Mouse (Mus musculus) forebrain, embryonic 16.5 days (tissue): Measurements from ENCODE around the gene Ern1. TPM values are rescaled to one million over a fixed set of nuclear protein-coding genes. Genes with fewer than 3 reads are reported as not detected.
A peak's percentile ranks its signal among the peaks of the same experiment; 100 is the strongest.

Experiments
- ATAC-seq: fragments of 200-750 bp; cut with Nextera tagmentation; 2 replicates; pipeline ENCODE4 v1.8.0; 2017; ENCODE audit warnings: mild to moderate bottlenecking, moderate library complexity
- H3K27ac ChIP-seq: fragments of 300-500 bp; sonication (generic); 2 replicates; pipeline ENCODE4 v1.5.1; 2014; ENCODE audit warnings: low read length, control low read depth
- H3K27me3 ChIP-seq: fragments of 300-500 bp; sonication (generic); replicated peaks from 2 replicates; pipeline ENCODE4 v1.6.1; 2014; ENCODE audit warnings: low read length; ENCODE audit not compliant: control insufficient read depth, insufficient read depth
- H3K36me3 ChIP-seq: fragments of 300-500 bp; sonication (generic); 2 replicates; pipeline ENCODE4 v1.6.1; 2014; ENCODE audit not compliant: control insufficient read depth, insufficient read depth
- H3K4me1 ChIP-seq: fragments of 300-500 bp; sonication (generic); replicated peaks from 2 replicates; pipeline ENCODE4 v1.6.1; 2014; ENCODE audit warnings: low read length; ENCODE audit not compliant: control insufficient read depth, insufficient read depth
- H3K4me2 ChIP-seq: fragments of 300-500 bp; sonication (generic); 2 replicates; pipeline ENCODE4 v1.6.1; 2014; ENCODE audit warnings: mild to moderate bottlenecking, low read length, control low read depth
- H3K4me3 ChIP-seq: fragments of 300-500 bp; sonication (generic); replicated peaks from 2 replicates; pipeline ENCODE4 v1.5.1; 2014; ENCODE audit warnings: mild to moderate bottlenecking, low read length, control low read depth
- H3K9ac ChIP-seq: fragments of 300-500 bp; sonication (generic); replicated peaks from 2 replicates; pipeline ENCODE4 v1.6.1; 2014; ENCODE audit warnings: low read depth, low read length, control low read depth
- H3K9me3 ChIP-seq: fragments of 300-500 bp; sonication (generic); 2 replicates; pipeline ENCODE4 v1.6.1; 2016; ENCODE audit warnings: low read length; ENCODE audit not compliant: control insufficient read depth
- WGBS: fragments of 180-500 bp; shearing (Covaris S2); extraction: QIAGEN DNeasy Blood & Tissue Kit; methylation state at CpG from one replicate; pipeline ENCODE4 v1.1.7; 2014; 5-methylcytosine and 5-hydroxymethylcytosine counted together
- polyA plus RNA-seq: library from polyadenylated mRNA; unstranded; fragments of >200 nt; fragmentation: Nextera tagmentation; extraction: Ambion mirVana; gene quantifications from 2 replicates; pipeline ENCODE4 v1.2.1, GENCODE M21; 2015

Ern1 gene
- polyA plus RNA-seq: 4.9 and 6.0 TPM in 2 replicates

DNA sequence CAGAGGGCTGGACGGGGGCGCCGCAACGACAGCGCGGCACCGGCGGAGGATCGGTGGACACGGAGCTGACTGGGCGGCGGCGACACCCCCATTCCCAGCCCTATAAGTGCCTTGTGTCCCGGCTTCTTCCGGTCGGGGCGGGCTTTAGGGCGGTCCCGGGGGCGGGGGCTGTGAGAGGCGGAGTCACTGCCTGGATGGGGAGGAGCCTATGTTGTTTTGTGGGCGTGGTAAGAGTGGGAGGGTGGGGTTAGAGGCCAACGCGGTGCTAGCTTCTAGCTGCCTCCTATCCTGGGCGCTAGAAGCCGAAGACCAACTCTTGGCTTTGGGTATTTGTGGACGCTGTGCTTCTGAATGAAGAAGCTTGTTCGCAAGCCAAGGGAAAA, at the start of gene Ern1:
Ern1 (minus strand) TSS at position 120 of the 383 bp plus-strand sequence.
- no peaks in the 10 kb centered on the region for H3K36me3 ChIP-seq
- no peaks in the 10 kb centered on the region for H3K9me3 ChIP-seq
- peak; percentile 98 for ATAC-seq
- no peaks in the 10 kb centered on the region for H3K27me3 ChIP-seq
- H3K9ac ChIP-seq: peak within 1 kb of the TSS; percentile 79
- H3K4me3 ChIP-seq: peak within 1 kb of the TSS; percentile 97
- WGBS: 0% methylated on average over 25 of the region's 28 CpGs
- H3K27ac ChIP-seq: peak within 1 kb of the TSS; percentile 69
- H3K4me2 ChIP-seq: peak within 1 kb of the TSS; percentile 72
- peaks cover 9% of the 10 kb centered on the region for H3K4me1 ChIP-seq

DNA sequence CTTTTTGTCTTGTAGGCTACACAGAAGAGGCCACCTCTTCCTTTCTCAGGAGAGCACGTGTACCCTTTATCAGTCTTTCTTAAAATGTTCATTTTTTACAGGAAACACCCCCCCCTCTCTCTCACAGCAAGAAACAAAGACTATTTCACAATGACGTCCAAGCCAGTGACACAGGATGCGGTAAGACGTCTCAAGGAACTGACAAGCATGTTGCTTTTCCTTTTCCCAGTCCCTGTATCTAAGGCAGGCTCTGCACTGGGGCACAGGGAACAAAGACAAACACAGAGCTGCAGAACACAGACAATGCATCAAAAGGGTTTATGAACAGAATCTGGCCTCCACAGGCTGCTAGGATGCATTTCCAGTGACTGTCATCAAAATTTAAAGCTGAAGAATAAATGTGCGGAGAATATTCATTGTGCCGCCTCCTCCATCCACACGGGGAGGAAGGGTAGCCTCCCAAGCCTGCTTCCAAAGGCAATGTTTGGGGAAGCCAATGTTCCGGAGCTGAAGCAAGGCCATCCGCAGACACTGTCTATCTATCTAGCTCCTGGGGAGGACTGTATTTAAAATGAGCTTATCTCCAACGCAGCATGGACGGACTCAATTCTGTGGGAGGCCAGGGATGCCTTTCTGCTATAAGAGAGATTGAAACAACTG, 48.7 kb upstream of the Ern1 start:
- H3K27ac ChIP-seq: peak overlapping the region; percentile 58; the same call in 1 of the 2 replicates
- no peaks in the 10 kb centered on the region for H3K27me3 ChIP-seq
- no peak overlapping the region for H3K4me2 ChIP-seq
- H3K9me3 ChIP-seq: no peaks in the 10 kb centered on the region
- H3K4me1 ChIP-seq: no peaks in the 10 kb centered on the region
- H3K4me3 ChIP-seq: no peak overlapping the region
- 69% methylated on average over 11 of the region's 11 CpGs for WGBS
- H3K36me3 ChIP-seq: no peaks in the 10 kb centered on the region
- H3K9ac ChIP-seq: no peak overlapping the region
- ATAC-seq: no peak

DNA sequence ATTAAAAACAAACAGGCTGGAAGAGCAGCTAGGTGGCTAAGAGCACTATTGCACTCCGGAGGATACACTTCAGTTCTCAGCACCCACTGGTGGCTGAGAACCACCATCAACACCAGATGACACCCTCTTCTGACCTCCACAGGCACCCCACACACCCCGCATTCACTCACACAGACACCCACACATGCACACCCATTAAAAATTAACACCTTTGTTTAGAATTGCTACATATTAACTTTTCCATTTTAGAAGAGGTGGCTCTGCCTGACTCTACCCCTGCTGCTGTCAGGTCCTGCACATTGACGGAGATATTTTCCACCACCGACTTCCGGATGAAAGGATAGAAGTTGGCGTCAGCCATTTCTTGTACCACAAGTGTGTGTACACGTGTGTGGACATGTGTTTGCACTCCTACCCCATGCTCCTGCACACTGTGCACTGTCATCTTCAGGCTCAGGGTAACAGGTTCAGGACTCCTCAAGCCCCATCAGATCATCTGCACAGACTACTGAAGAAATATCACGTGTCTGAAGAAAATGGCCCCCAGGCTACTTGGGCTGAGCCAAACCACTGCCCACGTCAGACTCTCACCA, 48.1 kb upstream of the Ern1 start:
- WGBS: 89% methylated on average over 9 of the region's 9 CpGs
- no peak for ATAC-seq
- H3K9me3 ChIP-seq: no peaks in the 10 kb centered on the region
- no peak overlapping the region for H3K9ac ChIP-seq
- H3K4me3 ChIP-seq: no peak overlapping the region
- no peaks in the 10 kb centered on the region for H3K27me3 ChIP-seq
- no peak overlapping the region; the same call in 1 of the 2 replicates for H3K27ac ChIP-seq
- H3K4me2 ChIP-seq: no peak overlapping the region
- no peaks in the 10 kb centered on the region for H3K36me3 ChIP-seq
- H3K4me1 ChIP-seq: no peaks in the 10 kb centered on the region

DNA sequence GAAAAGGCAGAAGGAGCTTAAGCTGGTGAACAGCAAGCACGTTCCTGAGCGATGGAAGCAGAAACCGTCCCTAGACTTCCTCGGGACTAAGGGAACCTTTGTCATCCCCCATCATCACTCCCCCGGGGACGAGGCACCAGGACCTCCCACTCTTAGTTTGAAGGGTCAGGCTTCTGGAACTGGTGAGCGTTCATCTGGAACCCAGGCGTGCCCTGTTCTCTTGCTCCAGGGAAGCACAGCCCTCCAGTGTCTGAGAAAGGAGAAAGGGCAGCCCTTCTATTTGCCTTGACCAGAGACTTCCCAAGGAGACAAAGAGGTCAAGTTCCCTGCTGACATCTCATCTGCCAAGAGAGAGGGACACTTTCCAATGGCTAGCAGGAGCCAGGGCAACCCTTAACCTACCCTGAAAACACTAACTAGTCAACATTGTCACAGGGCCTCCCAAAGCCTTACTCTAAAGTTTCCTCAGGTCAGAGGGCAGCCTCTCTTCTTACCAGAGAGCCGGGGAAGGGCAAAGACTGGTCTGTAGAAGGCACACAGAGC, 44.7 kb upstream of the Ern1 start:
- H3K27me3 ChIP-seq: no peaks in the 10 kb centered on the region
- H3K4me3 ChIP-seq: no peak overlapping the region
- 85% methylated on average over 9 of the region's 9 CpGs for WGBS
- H3K36me3 ChIP-seq: no peaks in the 10 kb centered on the region
- H3K9me3 ChIP-seq: no peaks in the 10 kb centered on the region
- ATAC-seq: no peak
- H3K27ac ChIP-seq: no peak overlapping the region
- H3K4me2 ChIP-seq: no peak overlapping the region
- no peaks in the 10 kb centered on the region for H3K4me1 ChIP-seq
- H3K9ac ChIP-seq: no peak overlapping the region

DNA sequence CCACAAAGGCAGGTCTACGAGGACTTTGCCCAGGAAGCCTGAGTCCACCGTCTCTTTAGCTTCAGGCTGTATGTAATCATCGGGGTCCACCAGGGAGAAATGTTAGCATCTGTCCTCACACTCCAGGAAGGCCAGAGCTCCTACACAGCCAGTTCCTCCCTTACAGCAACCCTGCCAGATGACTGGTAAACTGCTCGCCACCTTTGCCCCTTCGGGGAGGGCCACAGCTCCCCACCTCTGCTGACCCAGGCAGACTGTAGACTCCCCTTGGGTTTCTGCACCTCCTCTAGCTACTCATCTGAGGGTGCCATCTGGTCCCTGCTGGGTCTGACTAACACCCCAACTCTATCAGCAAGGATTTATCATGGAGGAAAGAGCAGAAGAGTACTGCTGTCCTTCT, 42.1 kb upstream of the Ern1 start:
- WGBS: 84% methylated on average over 5 of the region's 5 CpGs
- no peaks in the 10 kb centered on the region for H3K36me3 ChIP-seq
- no peaks in the 10 kb centered on the region for H3K27me3 ChIP-seq
- no peaks in the 10 kb centered on the region for H3K9me3 ChIP-seq
- no peaks in the 10 kb centered on the region for H3K4me1 ChIP-seq
- no peak for ATAC-seq
- no peak overlapping the region for H3K9ac ChIP-seq
- H3K4me2 ChIP-seq: no peak overlapping the region
- H3K4me3 ChIP-seq: no peak overlapping the region
- H3K27ac ChIP-seq: no peak overlapping the region

DNA sequence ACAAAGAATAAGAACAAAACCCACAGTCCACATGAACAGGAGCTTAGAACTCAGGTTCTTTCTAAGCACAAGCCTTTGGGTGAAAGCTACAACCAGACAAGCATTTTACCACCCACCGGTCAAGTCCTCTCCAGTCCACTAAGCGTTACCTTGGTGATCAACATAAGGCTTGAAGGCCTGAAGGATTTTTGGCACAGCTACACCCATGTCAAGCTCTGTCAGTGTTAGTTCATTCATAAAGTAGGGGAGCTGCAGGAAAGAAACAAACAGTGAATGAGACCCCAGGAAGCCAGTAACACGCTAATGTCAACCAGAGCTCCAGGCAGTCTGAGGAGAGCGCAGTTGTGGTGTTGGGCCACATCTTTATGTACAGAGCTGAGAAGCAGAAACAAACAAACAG, 41.5 kb upstream of the Ern1 start:
- Histone ChIP-seq H3K27me3 (no peaks in the 10 kb centered on the region), H3K36me3 (no peaks in the 10 kb centered on the region), H3K4me3 (no peak overlapping the region), H3K27ac (no peak overlapping the region), H3K9ac (no peak overlapping the region), H3K4me1 (no peaks in the 10 kb centered on the region), H3K9me3 (no peaks in the 10 kb centered on the region), H3K4me2 (no peak overlapping the region)
- no peak for ATAC-seq
- WGBS: 60% methylated on average over 4 of the region's 4 CpGs

DNA sequence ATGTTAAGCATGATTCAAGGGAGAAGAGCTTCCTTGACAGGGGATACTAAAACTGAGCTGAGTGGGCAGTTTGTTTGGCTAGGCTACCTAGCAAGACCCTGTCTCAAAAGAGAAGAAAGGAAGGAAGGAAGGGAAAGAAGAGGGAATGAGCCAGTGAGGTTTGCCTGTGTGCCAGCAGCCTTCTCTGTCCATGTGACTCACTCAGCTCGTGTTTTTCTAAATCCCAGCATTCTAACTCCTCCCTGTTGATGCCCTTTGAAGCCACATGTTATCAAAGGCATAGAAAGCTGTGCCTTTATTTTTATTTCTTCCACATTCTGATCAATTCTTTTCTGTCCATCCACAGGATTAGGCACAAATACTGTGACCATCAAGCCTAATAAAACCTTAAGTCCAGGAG, 40.3 kb upstream of the Ern1 start:
- no peak for ATAC-seq
- H3K36me3 ChIP-seq: no peaks in the 10 kb centered on the region
- H3K4me1 ChIP-seq: no peaks in the 10 kb centered on the region
- no peak overlapping the region for H3K4me3 ChIP-seq
- H3K4me2 ChIP-seq: no peak overlapping the region
- H3K9ac ChIP-seq: no peak overlapping the region
- 45% methylated on average over 1 of the region's 1 CpGs for WGBS
- H3K27me3 ChIP-seq: no peaks in the 10 kb centered on the region
- no peak overlapping the region for H3K27ac ChIP-seq
- no peaks in the 10 kb centered on the region for H3K9me3 ChIP-seq

DNA sequence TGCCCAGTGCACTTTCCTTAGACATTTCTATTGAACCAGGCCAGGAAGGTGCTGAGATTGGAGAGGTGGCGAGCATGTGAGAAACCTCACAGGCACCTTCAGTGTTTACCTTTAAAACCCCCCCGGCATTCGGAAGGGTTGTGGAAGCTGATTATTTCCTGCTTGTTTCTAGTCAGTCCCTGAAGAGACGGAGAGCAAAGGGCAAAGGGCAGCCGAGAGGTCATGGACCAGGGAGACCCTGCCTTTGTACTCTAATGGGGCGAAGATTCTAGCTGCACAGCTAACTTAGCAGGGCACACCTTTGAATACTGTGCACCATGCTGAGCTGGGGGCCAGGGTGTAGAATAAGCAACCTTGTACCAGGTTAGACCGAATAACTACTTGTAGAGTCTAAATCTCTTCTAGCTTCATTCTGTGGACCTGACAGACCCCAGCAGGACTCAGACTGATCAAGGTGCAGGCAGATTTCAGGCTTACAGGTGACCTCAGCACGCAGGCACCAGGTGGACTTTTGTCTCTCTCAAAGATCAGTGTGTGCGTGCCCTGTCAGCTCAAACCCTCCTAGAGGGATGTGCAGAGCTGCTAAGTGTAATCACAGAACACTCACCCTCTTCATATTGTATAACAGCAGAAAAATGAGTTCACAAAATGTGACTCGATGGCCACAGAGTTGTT, 39.6 kb upstream of the Ern1 start:
- H3K9me3 ChIP-seq: no peaks in the 10 kb centered on the region
- no peaks in the 10 kb centered on the region for H3K4me1 ChIP-seq
- 42% methylated on average over 10 of the region's 10 CpGs for WGBS
- H3K4me3 ChIP-seq: no peak overlapping the region
- H3K4me2 ChIP-seq: no peak overlapping the region
- no peaks in the 10 kb centered on the region for H3K36me3 ChIP-seq
- H3K27ac ChIP-seq: no peak overlapping the region
- ATAC-seq: no peak
- no peak overlapping the region for H3K9ac ChIP-seq
- no peaks in the 10 kb centered on the region for H3K27me3 ChIP-seq

DNA sequence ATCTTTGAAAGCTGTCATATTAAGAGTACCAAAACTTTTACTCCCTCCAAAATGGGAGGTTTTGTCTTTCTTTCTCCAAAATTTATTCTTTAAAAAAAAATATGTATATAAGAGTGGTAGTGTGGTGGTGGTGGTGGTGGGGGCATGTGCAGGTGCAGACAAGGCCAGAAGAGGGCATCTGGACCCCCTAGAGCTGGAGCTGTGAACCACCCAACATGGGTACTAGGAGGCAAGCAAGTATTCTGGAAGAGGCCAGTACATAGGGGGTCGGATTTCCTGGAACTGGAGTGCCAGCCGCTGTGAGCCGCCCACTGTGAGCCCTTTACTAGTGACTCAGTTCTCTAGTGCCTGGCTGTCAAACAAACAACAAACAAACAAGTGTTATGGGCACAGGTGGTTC, 34.9 kb upstream of the Ern1 start:
- no peak for ATAC-seq
- Histone ChIP-seq H3K4me3 (no peak overlapping the region), H3K36me3 (no peaks in the 10 kb centered on the region), H3K9me3 (no peaks in the 10 kb centered on the region), H3K4me2 (no peak overlapping the region), H3K27ac (no peak overlapping the region), H3K9ac (no peak overlapping the region), H3K27me3 (no peaks in the 10 kb centered on the region), H3K4me1 (no peaks in the 10 kb centered on the region; the same call in none of the 2 replicates)
- WGBS: 38% methylated on average over 3 of the region's 3 CpGs
